Mouse (Mus musculus): ENCODE data around the gene Nmur1. TPM values are rescaled to one million over a fixed set of nuclear protein-coding genes. Genes with fewer than 3 reads are reported as not detected.

Gene Nmur1
- polyA plus RNA-seq, 1 experiment from 2014 or later: not detected

DNA sequence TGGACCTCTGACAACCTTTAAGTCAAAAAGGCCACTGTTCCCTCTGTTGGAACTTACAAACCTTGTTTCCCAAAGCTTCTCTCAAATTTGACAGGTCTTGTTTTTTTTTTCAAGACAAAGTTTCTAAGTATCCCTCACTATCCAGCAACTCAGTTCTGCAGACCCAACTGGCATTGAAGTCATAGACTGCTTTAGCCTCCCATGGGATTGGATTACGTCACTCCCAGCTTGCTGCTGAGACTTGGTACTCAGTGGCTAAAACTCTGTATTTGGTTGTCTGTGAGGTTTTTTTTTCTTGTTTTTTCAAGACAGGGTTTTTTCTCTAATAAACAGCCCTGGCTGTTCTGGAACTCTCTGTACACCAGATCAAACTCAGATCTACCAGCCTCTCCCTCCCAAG is 76.3 kb downstream of the Nmur1 start:
- H3K27me3 ChIP-seq (replicated peaks; ENCODE audit: control insufficient read depth, insufficient read depth, low read length): no peaks in the 10 kb centered on the region
- peak; percentile 22 for DNase-seq (ENCODE audit: low spot score)
- no peak overlapping the region for H3K4me3 ChIP-seq (ENCODE audit: low read depth, low read length)
- no peak for ATAC-seq (ENCODE audit: low read depth)
- H3K4me1 ChIP-seq (ENCODE audit: control insufficient read depth, insufficient read depth, low read length): no peaks in the 10 kb centered on the region
- H3K4me2 ChIP-seq (ENCODE audit: low read depth, low read length): no peak overlapping the region
- peaks cover 86% of the 10 kb centered on the region for H3K36me3 ChIP-seq (ENCODE audit: control insufficient read depth, insufficient read depth, low read length)
- no peak overlapping the region for H3K9ac ChIP-seq (ENCODE audit: low read depth, low read length)
- no peak overlapping the region for H3K27ac ChIP-seq (replicated peaks; ENCODE audit: low read depth, low read length)
- WGBS: 81% methylated on average over 1 of the region's 1 CpGs
- no peaks in the 10 kb centered on the region for H3K9me3 ChIP-seq (ENCODE audit: control insufficient read depth, low read length)

DNA sequence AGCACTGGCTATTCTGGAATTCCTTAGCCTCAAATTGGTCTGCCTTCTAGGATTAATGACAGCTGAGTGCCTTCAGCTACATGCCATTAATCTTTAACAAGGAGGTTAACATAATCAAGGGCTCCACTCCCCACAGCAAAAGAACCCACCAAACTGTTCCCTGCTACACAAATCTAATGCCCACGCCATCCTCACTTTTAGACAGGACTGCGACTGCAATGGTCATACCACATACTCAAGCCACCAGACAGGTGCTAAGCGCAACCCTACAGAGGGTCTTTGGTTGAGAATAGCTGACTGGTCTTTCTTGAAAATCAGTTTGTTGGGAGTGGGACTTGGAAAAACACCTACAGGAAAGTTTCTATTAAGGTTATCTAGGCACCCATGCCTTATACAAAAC is 76.8 kb downstream of the Nmur1 start:
- DNase-seq (ENCODE audit: low spot score) (no peak), ATAC-seq (ENCODE audit: low read depth) (no peak)
- H3K9me3 ChIP-seq (ENCODE audit: control insufficient read depth, low read length): no peaks in the 10 kb centered on the region
- no peak overlapping the region for H3K9ac ChIP-seq (ENCODE audit: low read depth, low read length)
- H3K4me3 ChIP-seq (ENCODE audit: low read depth, low read length): no peak overlapping the region
- H3K27ac ChIP-seq (replicated peaks; ENCODE audit: low read depth, low read length): no peak overlapping the region
- no peaks in the 10 kb centered on the region for H3K27me3 ChIP-seq (replicated peaks; ENCODE audit: control insufficient read depth, insufficient read depth, low read length)
- H3K4me1 ChIP-seq (ENCODE audit: control insufficient read depth, insufficient read depth, low read length): no peaks in the 10 kb centered on the region
- peaks cover 81% of the 10 kb centered on the region for H3K36me3 ChIP-seq (ENCODE audit: control insufficient read depth, insufficient read depth, low read length)
- 82% methylated on average over 3 of the region's 3 CpGs for WGBS
- no peak overlapping the region for H3K4me2 ChIP-seq (ENCODE audit: low read depth, low read length)

DNA sequence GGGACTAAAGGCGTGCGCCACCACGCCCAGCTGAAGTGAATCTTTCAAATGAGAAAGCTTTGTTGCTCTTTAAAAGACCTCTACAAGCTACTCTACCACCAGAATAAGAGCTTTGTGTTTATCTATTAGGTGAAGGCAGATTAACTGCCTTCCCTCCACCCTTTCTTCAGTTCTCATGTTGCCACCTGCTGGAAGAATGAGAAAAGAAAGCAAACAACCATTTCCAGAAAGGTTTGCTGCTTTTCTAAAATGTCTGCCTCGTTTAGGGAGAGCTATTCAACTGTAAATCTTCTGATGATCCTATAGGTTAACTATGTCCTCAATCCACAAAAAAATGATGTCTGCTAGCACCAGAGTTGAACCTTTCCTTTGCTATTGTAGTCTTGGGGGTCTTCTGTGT is 77.2 kb downstream of the Nmur1 start:
- Histone ChIP-seq H3K27ac (replicated peaks; ENCODE audit: low read depth, low read length) (no peak overlapping the region), H3K27me3 (replicated peaks; ENCODE audit: control insufficient read depth, insufficient read depth, low read length) (no peaks in the 10 kb centered on the region), H3K9me3 (ENCODE audit: control insufficient read depth, low read length) (no peaks in the 10 kb centered on the region), H3K9ac (ENCODE audit: low read depth, low read length) (no peak overlapping the region), H3K4me2 (ENCODE audit: low read depth, low read length) (no peak overlapping the region), H3K4me3 (ENCODE audit: low read depth, low read length) (no peak overlapping the region), H3K4me1 (ENCODE audit: control insufficient read depth, insufficient read depth, low read length) (no peaks in the 10 kb centered on the region), H3K36me3 (ENCODE audit: control insufficient read depth, insufficient read depth, low read length) (peaks cover 77% of the 10 kb centered on the region)
- WGBS: 76% methylated on average over 4 of the region's 4 CpGs
- ATAC-seq (ENCODE audit: low read depth) (no peak), DNase-seq (ENCODE audit: low spot score) (no peak)

DNA sequence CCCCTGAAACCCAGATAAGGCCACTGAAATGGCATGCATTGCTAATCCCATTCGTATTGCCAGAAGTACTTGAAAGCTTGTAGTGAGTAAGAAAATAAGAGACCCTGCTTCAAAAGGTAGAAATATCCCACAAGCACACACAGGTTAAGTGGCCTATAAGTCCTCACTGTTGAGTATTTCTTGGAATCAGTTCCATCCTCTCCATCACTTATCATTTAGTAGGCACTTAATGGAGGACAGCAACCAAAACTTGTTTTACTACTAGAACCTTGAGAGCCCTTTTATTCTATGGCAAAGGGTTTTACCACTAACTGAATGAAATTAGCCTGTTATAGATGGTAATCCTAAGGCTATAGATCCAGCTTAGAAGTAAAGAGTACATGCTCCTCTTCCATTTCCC is 77.9 kb downstream of the Nmur1 start:
- no peak overlapping the region for H3K9ac ChIP-seq (ENCODE audit: low read depth, low read length)
- no peaks in the 10 kb centered on the region for H3K27me3 ChIP-seq (replicated peaks; ENCODE audit: control insufficient read depth, insufficient read depth, low read length)
- ATAC-seq (ENCODE audit: low read depth) (no peak), DNase-seq (ENCODE audit: low spot score) (no peak)
- no peak overlapping the region for H3K27ac ChIP-seq (replicated peaks; ENCODE audit: low read depth, low read length)
- no peak overlapping the region for H3K4me3 ChIP-seq (ENCODE audit: low read depth, low read length)
- H3K36me3 ChIP-seq (ENCODE audit: control insufficient read depth, insufficient read depth, low read length): peaks cover 70% of the 10 kb centered on the region
- WGBS: 88% methylated on average over 1 of the region's 1 CpGs
- H3K4me1 ChIP-seq (ENCODE audit: control insufficient read depth, insufficient read depth, low read length): no peaks in the 10 kb centered on the region
- no peaks in the 10 kb centered on the region for H3K9me3 ChIP-seq (ENCODE audit: control insufficient read depth, low read length)
- no peak overlapping the region for H3K4me2 ChIP-seq (ENCODE audit: low read depth, low read length)

GRCm38 (mm10) chr1:86347716-86348045 is 78.3 kb downstream of the Nmur1 start:
- Histone ChIP-seq H3K27ac (replicated peaks; ENCODE audit: low read depth, low read length) (no peak overlapping the region), H3K9ac (ENCODE audit: low read depth, low read length) (no peak overlapping the region), H3K36me3 (ENCODE audit: control insufficient read depth, insufficient read depth, low read length) (peaks cover 67% of the 10 kb centered on the region), H3K4me3 (ENCODE audit: low read depth, low read length) (no peak overlapping the region), H3K27me3 (replicated peaks; ENCODE audit: control insufficient read depth, insufficient read depth, low read length) (no peaks in the 10 kb centered on the region), H3K4me2 (ENCODE audit: low read depth, low read length) (no peak overlapping the region), H3K9me3 (ENCODE audit: control insufficient read depth, low read length) (no peaks in the 10 kb centered on the region), H3K4me1 (ENCODE audit: control insufficient read depth, insufficient read depth, low read length) (no peaks in the 10 kb centered on the region)
- WGBS: 50% methylated on average over 1 of the region's 1 CpGs
- ATAC-seq (ENCODE audit: low read depth): no peak
- DNase-seq (ENCODE audit: low spot score): no peak

DNA sequence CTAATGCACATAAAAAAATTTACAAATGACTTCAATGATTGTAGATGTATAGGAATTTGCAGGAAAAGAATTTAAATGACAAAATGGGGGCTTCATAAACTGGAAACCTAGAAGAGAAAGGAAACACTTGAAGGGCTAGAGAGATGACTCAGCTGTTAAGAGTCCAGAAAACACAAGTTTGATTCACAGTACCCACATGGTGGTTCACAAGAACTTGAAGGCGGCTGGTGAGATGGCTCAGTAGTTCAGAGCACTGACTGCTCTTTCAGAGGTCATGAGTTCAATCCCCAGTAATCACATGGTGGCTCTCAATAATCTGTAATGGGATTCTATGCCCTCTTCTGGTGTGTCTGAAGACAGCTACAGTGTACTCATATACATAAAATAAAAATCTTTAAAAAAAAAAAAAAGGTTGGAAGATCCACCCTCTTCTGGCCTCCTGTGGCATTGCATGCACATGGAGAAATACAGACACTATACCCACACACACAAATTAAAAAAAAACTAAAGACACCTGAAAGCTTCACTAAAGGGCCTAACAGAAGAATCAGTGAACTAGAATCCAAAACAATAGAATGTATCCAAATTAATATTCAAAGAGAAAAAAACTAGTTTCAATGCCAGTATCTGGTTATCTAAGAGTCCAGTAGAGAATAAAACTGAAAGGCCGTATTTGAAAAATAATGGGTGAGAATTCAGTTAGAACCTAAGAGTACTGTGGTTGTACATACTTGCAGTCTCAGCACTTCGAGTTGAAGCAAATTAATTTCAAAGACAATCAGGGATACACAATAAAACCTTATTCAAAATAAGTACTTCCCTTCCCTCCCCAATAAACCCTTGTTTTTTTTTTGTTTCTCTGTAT is 78.9 kb downstream of the Nmur1 start:
- no peak overlapping the region for H3K27ac ChIP-seq (replicated peaks; ENCODE audit: low read depth, low read length)
- DNase-seq (ENCODE audit: low spot score) (no peak), ATAC-seq (ENCODE audit: low read depth) (no peak)
- H3K36me3 ChIP-seq (ENCODE audit: control insufficient read depth, insufficient read depth, low read length): peaks cover 61% of the 10 kb centered on the region
- no peak overlapping the region for H3K4me2 ChIP-seq (ENCODE audit: low read depth, low read length)
- no peaks in the 10 kb centered on the region for H3K27me3 ChIP-seq (replicated peaks; ENCODE audit: control insufficient read depth, insufficient read depth, low read length)
- H3K9me3 ChIP-seq (ENCODE audit: control insufficient read depth, low read length): no peaks in the 10 kb centered on the region
- no peak overlapping the region for H3K9ac ChIP-seq (ENCODE audit: low read depth, low read length)
- 87% methylated on average over 3 of the region's 3 CpGs for WGBS
- H3K4me3 ChIP-seq (ENCODE audit: low read depth, low read length): no peak overlapping the region
- H3K4me1 ChIP-seq (ENCODE audit: control insufficient read depth, insufficient read depth, low read length): no peaks in the 10 kb centered on the region

DNA sequence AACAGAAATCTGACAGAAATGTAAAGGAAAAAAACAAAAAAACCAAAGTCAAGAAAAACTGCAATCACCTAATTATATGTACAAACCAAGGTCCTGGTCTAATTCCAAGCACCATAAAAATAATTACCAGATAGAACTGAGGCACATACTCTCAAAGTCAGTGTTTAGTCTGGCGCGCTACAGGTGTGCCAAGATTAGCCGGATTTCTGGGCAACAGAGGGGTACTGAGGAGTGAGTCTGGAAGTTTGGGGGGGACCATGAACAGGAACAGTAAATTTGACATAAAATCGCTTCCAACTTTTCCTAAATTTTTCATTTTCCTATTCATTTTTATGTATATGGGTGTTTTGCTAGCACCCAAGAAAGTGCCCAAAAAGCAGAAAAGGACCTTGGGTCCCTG is 80.1 kb downstream of the Nmur1 start:
- H3K4me3 ChIP-seq (ENCODE audit: low read depth, low read length): no peak overlapping the region
- H3K27me3 ChIP-seq (replicated peaks; ENCODE audit: control insufficient read depth, insufficient read depth, low read length): no peaks in the 10 kb centered on the region
- H3K4me1 ChIP-seq (ENCODE audit: control insufficient read depth, insufficient read depth, low read length): no peaks in the 10 kb centered on the region
- peaks cover 50% of the 10 kb centered on the region for H3K36me3 ChIP-seq (ENCODE audit: control insufficient read depth, insufficient read depth, low read length)
- DNase-seq (ENCODE audit: low spot score) (no peak), ATAC-seq (ENCODE audit: low read depth) (no peak)
- no peaks in the 10 kb centered on the region for H3K9me3 ChIP-seq (ENCODE audit: control insufficient read depth, low read length)
- H3K4me2 ChIP-seq (ENCODE audit: low read depth, low read length): no peak overlapping the region
- no peak overlapping the region for H3K27ac ChIP-seq (replicated peaks; ENCODE audit: low read depth, low read length)
- no peak overlapping the region for H3K9ac ChIP-seq (ENCODE audit: low read depth, low read length)
- WGBS: 96% methylated on average over 4 of the region's 4 CpGs

- 88% methylated on average over 4 of the region's 4 CpGs for WGBS
- no peak for DNase-seq (ENCODE audit: low spot score)
Measured at GRCm38 (mm10) chr1:86345069-86345468, 81.0 kb downstream of the Nmur1 start.

More at GRCm38 (mm10) chr1:86345069-86345468, 81.0 kb downstream of the Nmur1 start:
- H3K9me3 ChIP-seq (ENCODE audit: control insufficient read depth, low read length): no peaks in the 10 kb centered on the region
- ATAC-seq (ENCODE audit: low read depth): no peak
- H3K4me3 ChIP-seq (ENCODE audit: low read depth, low read length): no peak overlapping the region
- H3K27me3 ChIP-seq (replicated peaks; ENCODE audit: control insufficient read depth, insufficient read depth, low read length): no peaks in the 10 kb centered on the region
- no peak overlapping the region for H3K27ac ChIP-seq (replicated peaks; ENCODE audit: low read depth, low read length)
- no peak overlapping the region for H3K4me2 ChIP-seq (ENCODE audit: low read depth, low read length)
- peaks cover 41% of the 10 kb centered on the region for H3K36me3 ChIP-seq (ENCODE audit: control insufficient read depth, insufficient read depth, low read length)
- no peaks in the 10 kb centered on the region for H3K4me1 ChIP-seq (ENCODE audit: control insufficient read depth, insufficient read depth, low read length)
- H3K9ac ChIP-seq (ENCODE audit: low read depth, low read length): no peak overlapping the region

All from embryonic facial prominence, embryonic 14.5 days (tissue).